Mouse (Mus musculus): Measurements from ENCODE around the gene Patl2.

DNA sequence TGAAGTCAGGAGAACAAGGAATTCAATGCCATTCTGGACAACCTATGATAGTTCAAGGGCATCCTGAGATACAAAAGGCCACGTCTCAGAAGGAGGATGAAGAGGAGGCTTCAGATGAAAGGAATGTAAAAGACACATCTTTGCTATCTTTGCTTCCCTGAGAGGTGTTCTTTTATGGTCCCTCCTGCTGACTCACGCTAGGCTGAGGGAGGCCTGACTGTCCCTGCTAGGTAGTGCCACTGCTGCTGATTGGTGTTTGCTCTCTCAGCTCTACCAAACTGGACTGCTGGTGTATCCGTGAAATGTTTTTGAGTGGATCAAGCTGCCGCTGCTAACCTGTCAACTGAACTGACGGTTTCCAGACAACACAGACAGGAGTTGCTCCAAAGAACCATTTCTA lies 35.8 kb upstream of the Patl2 start:
- no peak for TF ChIP-seq CTCF (IDR thresholded peaks at IDR 0.05; ENCODE audit: low read depth)
- no peak for TF ChIP-seq EP300 (IDR thresholded peaks at IDR 0.05; ENCODE audit: low read depth)
